Mouse (Mus musculus) frontal cortex, postnatal 36 days (tissue): ENCODE data around the gene Cdh7.
A peak's percentile ranks its signal among the peaks of the same experiment; 100 is the strongest.
"Not testable (repeated sequence)": the region's sequence is repeated elsewhere in the genome, so short reads cannot be mapped to it uniquely, and the experiment has no call there.

Experiments used
- DNase-seq, 2 experiments: peaks; one replicate each; pipeline ENCODE4 v3.0.0; 2022; ENCODE audit warnings: low spot score in 2 of 2

The Cdh7 gene

GRCm38 (mm10) chr1:109982064-109982808, at the start of gene Cdh7:
Gene Cdh7, plus strand, starts transcription at chr1:109982431.
- peak; percentile 59 to 61 for DNase-seq

GRCm38 (mm10) chr1:109932674-109933073, 49.6 kb upstream of the Cdh7 start:
- DNase-seq: no peak

- no peak for DNase-seq
These were observed 33.7 kb upstream of the Cdh7 start for GRCm38 (mm10) chr1:109948571-109948970.

GRCm38 (mm10) chr1:109971721-109972425, 10.4 kb upstream of the Cdh7 start:
- DNase-seq: no peak

- no peak for DNase-seq
These were observed 9.7 kb upstream of the Cdh7 start for GRCm38 (mm10) chr1:109972426-109973015.

- peak; percentile 39 to 48 for DNase-seq
These were observed 742 bp downstream of the Cdh7 start for GRCm38 (mm10) chr1:109982809-109983536.

- DNase-seq: no peak
These were observed 1.3 kb downstream of the Cdh7 start for GRCm38 (mm10) chr1:109983537-109983912.

GRCm38 (mm10) chr1:109984776-109985175, 2.5 kb downstream of the Cdh7 start:
- no peak for DNase-seq

GRCm38 (mm10) chr1:109985468-109985867, 3.2 kb downstream of the Cdh7 start:
- DNase-seq: peak; percentile 15 to 17

GRCm38 (mm10) chr1:109989541-109989940, 7.3 kb downstream of the Cdh7 start:
- no peak for DNase-seq

- DNase-seq: no peak
These were observed 11.7 kb downstream of the Cdh7 start for GRCm38 (mm10) chr1:109993906-109994305.

GRCm38 (mm10) chr1:110004451-110004850, 22.2 kb downstream of the Cdh7 start:
- DNase-seq: no peak

GRCm38 (mm10) chr1:110005038-110005437, 22.8 kb downstream of the Cdh7 start:
- DNase-seq: no peak

GRCm38 (mm10) chr1:110012153-110012552, 29.9 kb downstream of the Cdh7 start:
- no peak for DNase-seq

- no peak for DNase-seq
These were observed 74.1 kb downstream of the Cdh7 start for GRCm38 (mm10) chr1:110056317-110056716.

- DNase-seq: peak; percentile 19 to 72
These were observed 85.2 kb downstream of the Cdh7 start for GRCm38 (mm10) chr1:110067405-110067804.

GRCm38 (mm10) chr1:110078471-110078870, 96.2 kb downstream of the Cdh7 start:
- DNase-seq: peak in 1 of 2 experiments; percentile 17

- DNase-seq: no peak
These were observed 135.8 kb downstream of the Cdh7 start for GRCm38 (mm10) chr1:110118071-110118470.

- DNase-seq: no peak
These were observed 136.6 kb downstream of the Cdh7 start for GRCm38 (mm10) chr1:110118862-110119261.

- DNase-seq: not testable (repeated sequence)
These were observed 189.2 kb downstream of the Cdh7 start for GRCm38 (mm10) chr1:110171459-110171858.
